In the genomic region with DNA sequence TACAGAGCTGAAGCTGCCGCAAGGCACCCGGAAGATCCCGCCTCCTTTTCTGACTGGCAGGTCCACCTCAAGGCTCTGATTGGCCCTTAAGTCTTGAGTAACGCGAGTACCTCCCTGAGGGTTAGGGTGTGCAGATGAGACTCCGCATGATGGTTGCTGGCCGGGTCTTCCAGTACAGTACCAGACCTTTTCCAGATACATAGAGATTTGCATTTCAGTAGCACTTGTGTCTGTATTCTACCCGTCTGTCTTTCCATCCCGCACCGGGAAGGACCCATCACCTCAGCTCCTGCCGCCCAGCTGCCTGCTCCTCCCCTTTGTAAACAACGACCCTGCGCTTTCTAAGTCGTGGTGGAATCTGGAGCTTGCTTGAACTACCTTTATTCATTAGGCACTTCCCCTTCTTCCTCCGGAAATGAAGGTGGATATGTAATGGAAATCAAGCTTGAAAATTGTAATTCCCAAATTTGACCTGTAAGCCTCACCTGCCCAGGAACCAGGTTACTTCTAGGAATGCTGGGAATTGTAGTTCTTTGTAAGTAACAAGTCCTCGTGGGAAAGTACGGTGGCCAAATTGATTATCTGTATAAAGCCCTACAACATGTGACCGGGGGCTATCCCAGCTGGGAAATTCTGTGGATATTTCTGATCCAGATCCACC, we compare ENCODE assay signal across 8 mouse cellular contexts. TPM values are rescaled to one million over a fixed set of nuclear protein-coding genes. Genes with fewer than 3 reads are reported as not detected.
DNase-seq lines count a peak whose midpoint lies in the region; ATAC-seq and TF ChIP-seq lines count a peak whose summit lies in the region.

TSS of gene Gm20449 (minus strand) at position 29 of the 661 bp plus-strand sequence.
TSS of gene AW146154 (minus strand) at position 502 of the 661 bp plus-strand sequence.

- DNase-seq in ZHBTc4 (ENCODE audit: low read depth, low spot score): peak; percentile 96
- peak; percentile 98 for DNase-seq in gastrocnemius, adult 2 months
- DNase-seq in hindbrain, postnatal 0 days (ENCODE audit: low spot score): peak; percentile 94
- peak; percentile 99 for DNase-seq in left cerebral cortex, adult 2 months (ENCODE audit: extremely low spot score in 1 of 2, low spot score in 2 of 2)
- peak; percentile 100 for DNase-seq in right cerebral cortex, adult 2 months (ENCODE audit: low spot score in 2 of 2)
- DNase-seq in urinary bladder, postnatal 14 days (ENCODE audit: low spot score): peak; percentile 99

- peak within 1 kb of the TSS; percentile 77 for H3K4me3 ChIP-seq in gastrocnemius, adult 2 months
- H3K4me3 ChIP-seq in hindbrain, postnatal 0 days (ENCODE audit: low read length): peak within 1 kb of the TSS; percentile 60
- peak within 1 kb of the TSS; percentile 73 for H3K4me3 ChIP-seq in left cerebral cortex, adult 2 months

- H3K27ac ChIP-seq in gastrocnemius, adult 2 months: peak within 1 kb of the TSS; percentile 88
- H3K27ac ChIP-seq in hindbrain, postnatal 0 days: peak within 1 kb of the TSS; percentile 70; the same call in 1 of the 2 replicates
- peak within 1 kb of the TSS; percentile 93 for H3K27ac ChIP-seq in left cerebral cortex, adult 2 months

- H3K4me2 ChIP-seq in hindbrain, postnatal 0 days (ENCODE audit: low read depth, low read length): peak within 1 kb of the TSS; percentile 67

- under 1% methylated on average over 18 of the region's 18 CpGs for WGBS in hindbrain, postnatal 0 days

- H3K27me3 ChIP-seq in hindbrain, postnatal 0 days (ENCODE audit: insufficient read depth, low read length): no peaks in the 10 kb centered on the region

- H3K9me3 ChIP-seq in hindbrain, postnatal 0 days (ENCODE audit: low read length): peaks cover 6% of the 10 kb centered on the region; the same call in 1 of the 2 replicates

- peak within 1 kb of the TSS; percentile 46 for H3K9ac ChIP-seq in hindbrain, postnatal 0 days (replicated peaks; ENCODE audit: low read length)

- intact Hi-C loops in gastrocnemius, adult 2 months (cut with DNase I): loop anchor here (1.0 to 10.0 kb wide), 4 partner anchors 99 to 995 kb away; partner anchors contain the start of genes 2610021A01Rik, AI987944 and Zfp788
- intact Hi-C loops in left cerebral cortex, adult 2 months (cut with DNase I): loop anchor here (1.0 to 10.0 kb wide), 6 partner anchors 100 to 1782 kb away; partner anchors contain the start of genes 2610021A01Rik, AI987944 and Zfp141

- no peak for TF ChIP-seq CTCF in gastrocnemius, adult 2 months (IDR thresholded peaks at IDR 0.05)
- no peak for TF ChIP-seq CTCF in hindbrain, postnatal 0 days (IDR thresholded peaks at IDR 0.05; ENCODE audit: low read depth)
- peak; percentile 29 for TF ChIP-seq CTCF in left cerebral cortex, adult 2 months (IDR thresholded peaks at IDR 0.05)

- ATAC-seq in common myeloid progenitor, adult 5-6 weeks (replicated peaks; ENCODE audit: low read depth, poor library complexity, severe bottlenecking): peak; percentile 94
- peak; percentile 98 for ATAC-seq in hindbrain, postnatal 0 days
- ATAC-seq in megakaryocyte, adult 5-6 weeks (ENCODE audit: poor library complexity, severe bottlenecking): peak; percentile 95

- no peaks in the 10 kb centered on the region for H3K4me1 ChIP-seq in hindbrain, postnatal 0 days (ENCODE audit: insufficient read depth, low read length)

- H3K36me3 ChIP-seq in hindbrain, postnatal 0 days (ENCODE audit: insufficient read depth, low read length): no peaks in the 10 kb centered on the region

RNA-seq across cellular contexts. Expression of gene Gm20449, which starts in this region (rescaled TPM):
- total RNA-seq in common myeloid progenitor, adult 5-6 weeks (2017): not detected in 2 replicates
- total RNA-seq in gastrocnemius, adult 2 months (2021): under 1 TPM in 1 of 2 experiments, not detected in 1; 0.11 TPM
- 0.11 TPM in 1 of 2 replicates, not detected in the other for total RNA-seq in hindbrain, postnatal 0 days (2014; rRNA removed)
- 0.08 and 0.15 TPM in 2 replicates for polyA plus RNA-seq in hindbrain, postnatal 0 days (2015; fragmentation: Nextera tagmentation; extraction: Ambion mirVana)
- under 1 TPM; 0.11 to 0.30 TPM for total RNA-seq in left cerebral cortex, adult 2 months (2021)
- total RNA-seq in megakaryocyte, adult 5-6 weeks (2015): not detected in 2 replicates
- not detected in 2 replicates for total RNA-seq in megakaryocyte, adult 5-6 weeks (2017)

RNA-seq across cellular contexts. Expression of gene AW146154, which starts in this region (rescaled TPM):
- total RNA-seq in common myeloid progenitor, adult 5-6 weeks (2017): 18.9 and 20.4 TPM in 2 replicates
- 1 to 10 TPM; 4.0 to 4.7 TPM for total RNA-seq in gastrocnemius, adult 2 months (2021)
- 3.0 and 5.3 TPM in 2 replicates for total RNA-seq in hindbrain, postnatal 0 days (2014; rRNA removed)
- polyA plus RNA-seq in hindbrain, postnatal 0 days (2015; fragmentation: Nextera tagmentation; extraction: Ambion mirVana): 3.6 and 4.1 TPM in 2 replicates
- total RNA-seq in left cerebral cortex, adult 2 months (2021): 1 to 10 TPM; 8.6 to 8.7 TPM
- total RNA-seq in megakaryocyte, adult 5-6 weeks (2015): 5.4 and 8.5 TPM in 2 replicates
- total RNA-seq in megakaryocyte, adult 5-6 weeks (2017): 7.4 and 7.9 TPM in 2 replicates

Comparison
In these comparisons a context has a peak if more than half of its experiments do, and no peak if none do; other contexts are left out.
1. Peak in every context shown above with its lines: DNase-seq, ATAC-seq, H3K4me3 ChIP-seq and H3K27ac ChIP-seq.